Mouse (Mus musculus) heart, postnatal 14 days (tissue): Measurements from ENCODE around the gene Mon1a. TPM values are rescaled to one million over a fixed set of nuclear protein-coding genes. Genes with fewer than 3 reads are reported as not detected.

Experiments
- DNase-seq, 2 experiments: peaks; one replicate each; pipeline ENCODE4 v3.0.0; 2021 to 2022
- intact Hi-C: fragments of 180-260 bp; cut with DNase I; formaldehyde crosslinking; loops from one replicate; pipeline ENCODE4 v1.15.1; 2025
- long read RNA-seq, 2 experiments: library from polyadenylated mRNA; stranded (forward); transcript quantifications; one replicate each; pipeline ENCODE4 v2.0.0; 2021
- total RNA-seq, 2 experiments: library from RNA; stranded (reverse); gene quantifications; 2 replicates each; pipeline ENCODE4 v1.2.3; 2021

The Mon1a gene
- 10 to 100 TPM; 10.1 to 10.8 TPM for total RNA-seq
- long read RNA-seq, experiment 1, transcript Mon1a-201 (6 exons, 2,042 nt): major isoform, 14 of 19 reads
- long read RNA-seq, experiment 1, partial matches to known transcripts: 0 of 19 reads
- long read RNA-seq, experiment 1, other reads (novel, unspliced or antisense): 5 of 19 reads
- long read RNA-seq, experiment 2, transcript Mon1a-201 (6 exons, 2,042 nt): major isoform, 11 of 13 reads
- long read RNA-seq, experiment 2, partial matches to known transcripts: 0 of 13 reads
- long read RNA-seq, experiment 2, other reads (novel, unspliced or antisense): 2 of 13 reads

- intact Hi-C loops: no loop called here
Observed at GRCm38 (mm10) chr9:107887804-107888266, at the start of gene Mon1a. Gene Mon1a, plus strand, starts transcription at chr9:107888151.

GRCm38 (mm10) chr9:107838869-107839268, 49.1 kb upstream of the Mon1a start:
- DNase-seq: no peak
- intact Hi-C loops: no loop called here

More at GRCm38 (mm10) chr9:107887804-107888266, at the start of gene Mon1a:
- DNase-seq: peak; percentile 85 to 86

- intact Hi-C loops: no loop called here
- no peak for DNase-seq
Observed at GRCm38 (mm10) chr9:107842709-107843108, 45.2 kb upstream of the Mon1a start.

GRCm38 (mm10) chr9:107848922-107849321, 39.0 kb upstream of the Mon1a start:
- intact Hi-C loops: no loop called here
- no peak for DNase-seq

- intact Hi-C loops: no loop called here
- no peak for DNase-seq
Observed at GRCm38 (mm10) chr9:107858343-107858742, 29.6 kb upstream of the Mon1a start.

- intact Hi-C loops: no loop called here
- DNase-seq: no peak
Observed at GRCm38 (mm10) chr9:107864493-107864892, 23.5 kb upstream of the Mon1a start.

GRCm38 (mm10) chr9:107866081-107866480, 21.9 kb upstream of the Mon1a start:
- no peak for DNase-seq
- intact Hi-C loops: no loop called here

GRCm38 (mm10) chr9:107872350-107873098, 15.4 kb upstream of the Mon1a start:
- peak; percentile 95 for DNase-seq
- intact Hi-C loops: no loop called here

GRCm38 (mm10) chr9:107873137-107873536, 14.8 kb upstream of the Mon1a start, which contains the start of gene Rbm6:
Gene Rbm6, minus strand, starts transcription at chr9:107873237.
- DNase-seq: no peak
- intact Hi-C loops: no loop called here

GRCm38 (mm10) chr9:107880411-107880810, 7.5 kb upstream of the Mon1a start:
- DNase-seq: no peak
- intact Hi-C loops: no loop called here

- intact Hi-C loops: no loop called here
- DNase-seq: no peak
Observed at GRCm38 (mm10) chr9:107888267-107888850, 408 bp downstream of the Mon1a start.

- no peak for DNase-seq
- intact Hi-C loops: no loop called here
Observed at GRCm38 (mm10) chr9:107890260-107890659, 2.3 kb downstream of the Mon1a start.

- intact Hi-C loops: no loop called here
Observed at GRCm38 (mm10) chr9:107891023-107891422, 3.1 kb downstream of the Mon1a start.

GRCm38 (mm10) chr9:107898563-107898962, 10.6 kb downstream of the Mon1a start:
- intact Hi-C loops: no loop called here
- DNase-seq: no peak

More at GRCm38 (mm10) chr9:107891023-107891422, 3.1 kb downstream of the Mon1a start:
- no peak for DNase-seq

- intact Hi-C loops: loop anchor here (5.0 to 10.0 kb wide), 2 partner anchors 152 to 395 kb away; partner anchors contain the start of genes Amigo3, Amt and Nicn1
- no peak for DNase-seq
Observed at GRCm38 (mm10) chr9:107899855-107900254, 11.9 kb downstream of the Mon1a start.

GRCm38 (mm10) chr9:107900840-107901626, 13.1 kb downstream of the Mon1a start:
- intact Hi-C loops: loop anchor here (5.0 to 10.0 kb wide), 2 partner anchors 151 to 394 kb away; partner anchors contain the start of genes Amigo3, Amt and Nicn1
- peak; percentile 26 to 41 for DNase-seq

GRCm38 (mm10) chr9:107901627-107901914, 13.6 kb downstream of the Mon1a start:
- no peak for DNase-seq
- intact Hi-C loops: loop anchor here (5.0 to 10.0 kb wide), 2 partner anchors 151 to 393 kb away; partner anchors contain the start of genes Amigo3, Amt and Nicn1

- peak; percentile 87 to 94 for DNase-seq
- intact Hi-C loops: loop anchor here (1.0 to 10.0 kb wide), 4 partner anchors 58 to 390 kb away; partner anchors contain the start of genes Amigo3, Amt and Nicn1
Observed at GRCm38 (mm10) chr9:107904726-107905125, 16.8 kb downstream of the Mon1a start.

GRCm38 (mm10) chr9:107906252-107906966, 18.5 kb downstream of the Mon1a start, which contains the start of gene Mst1r:
Gene Mst1r, plus strand, starts transcription at chr9:107906873.
- DNase-seq: peak; percentile 85 to 86
- intact Hi-C loops: loop anchor here (2.0 to 10.0 kb wide), 2 partner anchors 44 to 388 kb away; partner anchors contain the start of genes Amt, Nicn1 and Traip
